Mouse (Mus musculus) frontal cortex, postnatal 25 days (tissue): Measurements from ENCODE around the gene Arhgef39.
A peak's percentile ranks its signal among the peaks of the same experiment; 100 is the strongest.
"Not testable (repeated sequence)": the region's sequence is repeated elsewhere in the genome, so short reads cannot be mapped to it uniquely, and the experiment has no call there.

ENCODE experiments used
- DNase-seq, 2 experiments: peaks; one replicate each; pipeline ENCODE4 v3.0.0; 2022; ENCODE audit warnings: low spot score in 2 of 2

Gene Arhgef39

DNA sequence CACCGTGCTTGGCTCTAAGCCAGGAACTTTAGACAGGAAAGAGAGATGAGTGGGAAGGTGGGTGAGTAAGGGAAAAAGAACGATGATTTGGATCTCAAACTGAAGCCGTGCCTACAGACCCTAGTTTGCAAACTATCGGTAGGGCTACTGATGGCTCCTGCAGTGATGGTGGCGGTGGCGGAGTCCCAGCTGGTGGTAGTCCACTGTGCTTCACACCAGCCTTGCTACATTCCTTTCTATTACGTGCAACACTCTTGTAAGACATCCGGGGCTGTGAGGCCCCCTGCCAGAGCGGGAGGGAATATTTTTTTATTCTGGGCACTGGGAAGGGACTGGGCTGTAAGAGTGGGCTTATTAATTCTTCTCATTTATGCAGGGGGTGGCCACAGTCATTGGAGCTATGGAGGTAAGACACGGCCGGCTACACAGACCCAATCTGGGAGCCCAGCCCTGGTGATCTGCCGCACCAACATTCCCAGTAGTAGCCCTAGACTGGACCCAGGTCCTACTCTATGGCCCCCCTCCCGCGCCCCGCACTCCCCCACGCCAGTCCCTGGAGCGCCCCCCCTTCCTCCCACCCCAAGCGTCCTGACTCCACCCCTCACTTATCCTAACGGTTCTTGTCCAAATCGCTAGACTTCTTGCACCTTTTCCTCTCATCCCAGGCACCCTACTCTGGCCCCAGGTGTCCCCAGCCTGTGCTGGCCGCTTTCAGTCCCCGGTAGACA, 8.6 kb upstream of the Arhgef39 start:
- DNase-seq: no peak

DNA sequence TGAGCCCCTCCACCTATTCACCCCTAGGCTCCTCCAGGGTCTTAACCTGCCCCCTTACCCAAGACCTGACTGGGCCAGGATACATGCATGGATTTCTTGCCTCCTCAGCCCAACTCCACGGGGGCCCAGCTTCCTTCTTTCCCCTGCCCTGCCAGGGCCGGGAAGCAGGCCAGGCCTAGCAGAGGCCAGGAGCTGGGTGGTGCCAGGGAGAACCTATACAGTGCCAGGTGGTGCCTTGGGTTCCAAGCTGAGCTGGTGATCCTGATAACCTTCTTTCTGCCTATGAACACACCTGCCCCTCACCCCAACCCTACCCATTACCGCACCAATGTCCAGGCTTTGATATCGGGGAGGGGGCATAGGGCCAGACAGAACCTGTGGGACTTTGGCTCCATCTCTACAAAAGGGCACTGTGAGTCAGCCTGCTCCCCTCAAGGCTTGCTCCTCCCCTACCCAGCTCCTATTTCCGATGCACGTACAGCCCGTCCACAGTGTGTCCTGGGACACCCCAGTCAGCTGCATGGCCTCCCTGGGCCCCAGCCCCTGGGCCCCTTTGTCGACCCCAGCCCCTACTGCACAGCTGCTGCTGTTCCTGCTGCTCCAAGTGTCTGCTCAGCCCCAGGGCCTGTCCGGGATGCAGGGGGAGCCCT, 7.2 kb upstream of the Arhgef39 start, which contains the start of gene Car9:
Car9 (plus strand) TSS at position 431 of the 650 bp plus-strand sequence.
- no peak for DNase-seq

DNA sequence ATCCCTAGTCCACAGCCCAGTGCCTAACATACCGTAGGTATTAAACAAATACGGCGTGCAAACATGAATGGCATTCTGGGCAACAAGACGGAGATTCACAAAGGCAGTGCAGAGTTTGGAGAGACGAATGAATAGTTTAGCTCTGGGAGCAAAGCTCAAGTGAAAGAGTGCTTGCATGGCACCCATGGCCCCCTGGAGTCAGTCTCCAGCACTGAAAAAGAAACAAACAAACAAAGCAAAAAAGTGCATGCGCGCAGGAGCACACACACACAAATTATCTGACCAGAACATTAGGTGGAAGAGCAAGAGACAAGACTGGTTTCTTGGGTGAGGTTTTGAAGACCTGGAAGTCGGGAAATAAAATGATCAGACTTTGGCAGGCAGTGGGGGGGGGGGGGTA, 6.6 kb upstream of the Arhgef39 start:
- no peak for DNase-seq

DNA sequence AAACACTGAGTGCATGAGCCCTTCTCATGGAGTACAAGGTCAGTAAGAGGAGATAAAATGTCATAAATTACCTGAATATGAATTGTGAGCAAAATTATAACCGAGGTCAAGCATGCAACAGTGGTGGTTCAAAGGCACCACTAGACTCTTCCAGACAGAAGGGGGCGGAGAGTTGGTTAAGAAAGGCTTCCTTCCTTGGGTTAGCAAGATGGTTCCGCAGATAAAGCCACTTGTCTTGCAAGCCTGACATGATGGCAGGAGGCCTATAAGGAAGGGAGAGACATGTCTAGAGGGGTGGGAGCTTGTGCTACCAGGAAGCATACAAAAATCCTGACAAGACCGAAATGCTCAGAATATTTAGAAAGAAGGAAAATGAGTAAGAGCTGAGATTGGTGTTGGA, 4.8 kb upstream of the Arhgef39 start:
- no peak for DNase-seq

DNA sequence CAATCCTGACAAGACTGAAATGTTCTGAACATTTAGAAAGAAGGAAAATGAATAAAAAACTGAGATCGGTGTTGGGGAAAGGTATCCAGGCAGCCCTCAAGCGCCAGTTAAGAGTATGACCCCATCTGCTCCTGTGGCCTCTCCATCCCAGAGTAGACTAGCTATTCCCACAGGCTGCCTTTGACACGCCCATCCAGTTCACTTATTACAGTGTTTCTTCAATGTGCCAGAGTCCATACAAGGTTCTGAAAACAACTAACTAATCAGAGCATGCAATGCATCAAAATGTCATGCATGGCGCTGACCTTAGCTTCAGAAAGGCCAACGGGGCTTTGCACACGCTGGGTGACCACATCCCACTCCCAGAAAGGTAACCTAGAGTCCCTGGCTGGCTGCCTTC, 4.0 kb upstream of the Arhgef39 start:
- no peak for DNase-seq

DNA sequence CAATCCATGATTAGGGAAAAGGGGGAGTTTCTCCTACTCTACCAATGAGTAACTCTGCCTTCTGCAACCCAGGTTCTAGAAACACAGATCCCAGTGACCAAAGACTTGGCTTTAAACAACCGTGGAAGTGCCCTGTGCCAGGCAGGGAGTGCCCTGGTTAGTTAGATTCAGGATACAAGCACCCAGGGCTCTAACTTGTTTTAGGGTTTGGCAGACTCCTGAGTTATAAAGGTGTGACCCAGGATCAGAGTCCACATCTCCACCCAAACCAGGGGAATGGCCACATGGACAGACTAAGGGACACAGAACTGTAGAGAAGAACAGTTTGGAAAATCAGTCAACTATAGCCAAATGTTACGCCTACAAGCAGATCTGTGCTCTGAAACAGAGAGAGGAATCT, 3.5 kb upstream of the Arhgef39 start:
- DNase-seq: no peak

DNA sequence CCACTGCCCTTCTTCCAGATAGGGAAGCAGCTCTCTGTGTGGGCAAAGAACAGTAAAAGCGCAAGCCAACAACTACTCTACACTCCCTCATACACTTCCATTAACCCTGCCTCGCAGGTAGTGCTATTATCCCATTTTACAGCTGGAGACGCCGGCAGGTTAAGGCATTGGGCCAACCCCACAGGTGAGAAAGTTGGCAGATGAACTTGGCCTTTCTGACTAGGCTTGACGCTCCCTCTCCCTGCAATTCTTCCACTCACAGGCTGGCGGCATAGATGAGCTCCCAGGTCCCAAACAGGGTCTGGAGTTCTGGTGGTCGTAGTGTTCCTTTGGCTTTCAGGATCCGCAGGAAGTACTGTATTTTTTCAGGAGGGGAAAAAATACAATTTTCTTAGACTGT, 512 bp downstream of the Arhgef39 start:
- DNase-seq: no peak

DNA sequence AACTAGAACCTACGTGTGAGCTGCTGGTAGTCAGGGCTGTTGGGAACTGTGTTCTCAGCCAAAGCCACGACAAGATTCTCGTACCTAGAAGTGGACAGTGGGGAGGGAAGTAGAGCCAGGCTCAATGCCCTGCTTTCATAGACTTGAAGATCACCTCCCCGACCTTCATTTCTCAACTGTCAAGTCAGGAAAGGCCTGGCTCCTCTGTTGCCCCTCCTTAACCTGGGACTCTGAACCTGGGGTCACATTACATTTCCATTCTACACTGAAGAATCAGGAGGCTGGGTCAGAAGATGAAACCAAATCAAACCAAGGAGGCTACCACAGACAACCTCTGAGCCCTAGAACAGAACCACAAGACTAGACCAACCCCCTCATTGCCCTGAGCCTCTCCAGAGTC, 1.5 kb downstream of the Arhgef39 start:
- DNase-seq: no peak

DNA sequence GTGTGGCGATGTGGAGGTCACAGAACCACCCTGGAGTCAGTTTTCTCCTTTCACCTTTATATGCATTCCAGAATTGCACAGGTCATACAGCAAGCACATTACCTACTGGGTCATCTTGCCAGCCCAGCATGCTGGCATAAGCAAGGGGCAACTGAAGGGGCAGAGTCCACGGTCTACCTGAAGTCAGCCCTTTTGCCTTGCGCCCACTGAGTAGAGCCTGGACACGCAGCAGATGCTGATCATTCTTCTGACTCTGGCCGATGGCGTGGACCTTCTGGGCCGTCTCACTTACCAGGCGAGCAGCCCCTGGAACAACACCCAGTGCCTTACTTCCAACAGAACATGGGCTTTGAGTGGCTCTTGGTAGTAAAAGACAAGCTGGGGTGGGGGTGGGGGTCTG, 2.1 kb downstream of the Arhgef39 start:
- DNase-seq: no peak

DNA sequence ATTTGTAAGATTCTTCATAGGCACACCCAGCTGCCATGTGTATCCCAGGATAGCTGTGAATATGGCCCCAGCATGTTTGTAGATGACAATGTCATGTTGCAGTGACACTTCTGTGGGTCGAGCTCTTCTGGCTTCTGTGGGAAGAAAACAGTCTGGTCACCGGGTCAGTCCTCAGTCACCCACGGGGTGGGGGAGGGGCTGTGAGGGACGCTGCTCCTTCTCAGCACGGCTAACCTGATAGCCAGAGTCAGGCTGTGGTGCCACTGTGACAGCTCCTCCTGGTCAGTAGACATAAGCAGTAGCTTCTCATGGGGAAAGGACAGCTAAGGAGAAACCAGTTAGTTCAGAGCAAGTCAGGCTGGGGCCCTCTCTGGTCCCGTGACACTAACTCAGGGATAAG, 2.9 kb downstream of the Arhgef39 start:
- no peak for DNase-seq

DNA sequence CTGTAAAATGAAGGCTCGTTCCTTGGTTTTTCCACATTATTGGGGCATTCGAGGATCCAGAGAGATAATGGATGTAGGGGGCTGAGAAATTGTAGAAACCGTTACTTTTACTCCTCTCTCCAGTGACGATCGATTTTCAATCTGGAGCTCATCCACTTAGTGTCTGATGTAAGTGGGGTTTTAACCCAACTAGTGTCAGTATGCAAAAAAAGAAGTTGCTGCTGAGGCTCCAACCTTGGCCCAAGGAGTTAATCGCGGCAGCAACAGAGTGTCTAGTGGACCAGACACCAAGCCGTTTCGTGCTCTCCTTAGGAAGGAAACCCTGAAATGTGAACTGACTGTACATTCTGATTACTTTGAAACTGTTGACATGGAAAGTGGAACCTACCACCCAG, 5.7 kb downstream of the Arhgef39 start:
- DNase-seq: no peak

DNA sequence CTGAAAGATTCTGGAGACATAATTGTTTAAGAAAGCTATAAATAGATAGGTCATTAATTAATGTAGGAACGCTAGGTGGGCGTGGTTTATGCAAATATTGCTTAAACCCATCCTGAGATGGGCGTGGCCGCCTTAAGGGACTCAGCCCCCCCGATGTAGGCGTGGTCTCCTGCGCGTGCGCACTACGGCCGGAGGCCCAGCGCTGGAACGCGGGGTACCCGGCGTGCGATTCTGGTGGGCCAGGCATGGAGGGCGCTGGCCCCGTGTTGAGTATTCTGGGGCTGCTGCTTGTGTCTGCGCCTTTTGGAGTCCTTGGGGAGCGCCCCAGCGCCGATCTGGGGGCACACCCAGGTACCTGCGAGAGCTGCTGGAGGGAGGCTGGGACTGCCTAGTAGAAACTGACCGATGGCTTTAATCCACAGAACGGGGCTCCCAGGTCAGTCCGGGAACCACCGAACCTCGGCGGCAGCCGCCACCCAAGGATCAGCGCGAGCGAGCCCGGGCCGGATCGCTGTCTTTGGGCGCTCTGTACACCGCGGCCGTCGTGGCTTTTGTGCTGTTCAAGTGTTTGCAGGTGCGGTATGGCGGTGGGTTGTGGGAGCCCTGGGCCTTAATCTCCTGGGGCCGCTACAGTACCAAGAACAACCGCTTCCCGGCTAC, 6.2 kb downstream of the Arhgef39 start:
- peak; percentile 91 to 96 for DNase-seq

DNA sequence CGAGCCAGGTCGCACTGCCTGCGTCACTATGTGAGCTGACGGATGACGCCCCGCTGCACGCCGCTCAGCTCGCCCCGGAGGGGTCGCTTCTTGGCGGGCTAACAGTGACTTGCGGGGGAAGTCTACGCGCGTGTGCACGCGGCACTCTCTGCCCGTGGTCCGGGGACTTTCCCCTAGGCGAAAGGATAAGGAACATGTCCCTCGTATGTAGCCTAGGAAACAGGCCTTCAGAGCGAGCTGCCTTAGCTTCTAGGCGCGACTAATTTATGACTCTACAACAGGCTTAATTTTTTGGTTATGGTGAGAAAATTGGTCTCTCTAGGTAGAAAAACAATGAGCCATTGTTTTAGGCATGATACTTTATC, 6.7 kb downstream of the Arhgef39 start, which contains the start of gene Ccdc107:
Ccdc107 (plus strand) TSS at position 80 of the 365 bp plus-strand sequence.
- peak; percentile 79 to 84 for DNase-seq

DNA sequence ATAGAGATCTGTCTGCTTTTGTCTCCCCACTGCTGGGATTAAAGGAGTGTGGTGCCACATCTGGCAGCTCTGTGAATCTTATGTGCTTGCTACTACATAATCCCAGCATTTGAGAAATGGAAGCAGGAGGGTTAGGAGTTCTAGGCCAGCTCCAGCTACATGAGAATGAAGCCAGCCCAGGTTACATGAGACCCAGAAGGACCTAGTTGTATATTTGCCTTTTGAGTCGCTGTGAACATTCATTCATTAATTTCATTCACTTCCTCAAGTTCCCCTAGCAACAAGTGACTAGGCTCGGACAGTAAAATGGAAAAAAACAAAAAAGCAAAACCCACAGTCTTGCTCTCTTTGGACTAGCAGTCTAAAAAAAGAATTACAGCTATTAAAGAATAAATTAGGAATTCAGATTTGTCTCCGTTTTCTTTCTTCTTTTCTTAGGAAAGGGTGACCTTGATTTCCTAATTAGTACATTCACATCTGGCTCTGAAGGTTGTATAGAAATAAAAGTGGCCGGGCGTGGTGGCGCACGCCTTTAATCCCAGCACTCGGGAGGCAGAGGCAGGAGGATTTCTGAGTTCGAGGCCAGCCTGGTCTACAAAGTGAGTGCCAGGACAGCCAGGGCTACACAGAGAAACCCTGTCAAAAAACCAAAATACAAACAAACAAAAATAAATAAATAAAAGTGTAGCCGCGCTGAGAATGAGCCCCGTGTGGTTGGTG, 7.2 kb downstream of the Arhgef39 start:
- no peak for DNase-seq

DNA sequence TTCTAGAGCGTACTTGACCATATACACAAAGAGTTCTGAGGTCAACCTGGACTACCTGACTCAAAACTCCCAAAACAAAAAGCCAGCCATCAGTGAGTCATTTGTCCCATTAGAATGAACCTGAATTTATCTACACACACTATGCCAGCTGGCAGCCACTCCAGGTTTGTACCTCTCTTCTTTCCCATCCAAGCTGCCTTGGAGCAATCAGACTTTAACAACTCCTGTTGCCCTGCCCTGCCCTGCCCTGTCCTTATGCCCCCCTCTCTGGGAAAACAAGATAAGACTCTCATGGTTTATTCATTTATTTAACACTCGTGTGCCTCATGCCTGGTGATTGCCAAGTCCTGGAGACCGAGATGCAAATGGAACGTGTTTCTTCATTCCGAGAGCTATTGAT, 8.7 kb downstream of the Arhgef39 start:
- no peak for DNase-seq

DNA sequence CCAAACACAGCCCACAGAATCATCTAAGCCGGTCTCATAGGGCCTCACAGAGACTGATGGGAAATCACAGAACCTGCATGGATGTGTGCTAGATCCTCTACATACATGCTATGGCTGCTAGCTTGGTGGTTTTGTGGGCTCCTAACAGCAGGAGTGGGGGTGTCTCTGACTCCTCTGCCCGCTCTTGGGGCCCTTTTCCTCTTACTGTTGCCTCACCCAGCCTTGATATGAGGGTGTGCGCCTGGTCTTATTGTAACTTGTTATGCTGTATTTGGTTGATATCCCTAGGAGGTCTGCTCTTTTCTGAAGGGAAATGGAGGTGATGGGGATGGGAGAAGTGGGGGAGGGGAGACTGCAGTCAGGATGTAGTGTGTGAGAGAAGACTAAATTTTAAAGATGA, 9.9 kb downstream of the Arhgef39 start:
- DNase-seq: no peak

DNA sequence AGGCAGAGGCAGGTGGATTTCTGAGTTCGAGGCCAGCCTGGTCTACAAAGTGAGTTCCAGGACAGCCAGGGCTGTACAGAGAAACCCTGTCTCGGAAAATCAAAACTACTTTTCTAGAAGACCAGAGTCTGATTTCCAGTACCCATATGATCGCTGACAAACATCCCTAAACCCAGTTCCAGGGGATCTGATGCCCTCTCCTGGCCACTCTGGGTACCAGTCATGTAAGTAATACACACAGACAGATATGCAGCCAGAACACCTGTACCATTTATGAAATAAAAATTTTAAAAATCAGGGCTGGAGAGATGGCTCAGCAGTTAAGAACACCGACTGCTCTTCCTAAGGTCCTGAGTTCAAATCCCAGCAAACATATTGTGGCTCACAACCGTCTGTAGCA, 13.8 kb downstream of the Arhgef39 start:
- not testable (repeated sequence) for DNase-seq

DNA sequence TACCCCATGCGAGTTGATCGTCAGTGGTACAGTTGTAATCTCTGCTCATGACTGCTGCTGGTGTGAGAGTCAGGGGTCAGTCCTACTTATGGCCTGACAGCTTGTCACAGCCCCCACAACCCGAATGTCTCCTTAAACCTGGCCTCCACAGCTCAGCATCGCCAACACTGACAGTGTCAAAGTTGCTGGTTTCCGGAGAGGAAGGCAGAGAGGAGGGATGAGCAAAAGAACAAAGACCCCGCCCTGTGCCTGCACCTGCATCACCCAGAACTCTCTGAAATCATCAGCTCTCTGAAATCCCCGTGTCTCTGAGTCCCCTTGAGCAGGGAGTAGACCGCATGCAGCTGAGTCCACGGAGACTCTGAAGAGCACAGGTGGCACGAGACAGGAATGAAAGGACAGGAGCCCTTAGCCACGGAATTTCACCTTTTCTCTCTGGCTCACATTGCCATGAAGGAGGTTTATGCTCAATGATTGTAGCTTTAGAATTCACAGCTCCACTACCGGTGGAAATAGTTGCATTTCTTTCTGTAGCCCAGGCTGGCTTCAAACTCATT, 15.9 kb downstream of the Arhgef39 start, which contains the start of gene Sit1:
Sit1 (minus strand) TSS at position 200 of the 557 bp plus-strand sequence.
- DNase-seq: no peak

DNA sequence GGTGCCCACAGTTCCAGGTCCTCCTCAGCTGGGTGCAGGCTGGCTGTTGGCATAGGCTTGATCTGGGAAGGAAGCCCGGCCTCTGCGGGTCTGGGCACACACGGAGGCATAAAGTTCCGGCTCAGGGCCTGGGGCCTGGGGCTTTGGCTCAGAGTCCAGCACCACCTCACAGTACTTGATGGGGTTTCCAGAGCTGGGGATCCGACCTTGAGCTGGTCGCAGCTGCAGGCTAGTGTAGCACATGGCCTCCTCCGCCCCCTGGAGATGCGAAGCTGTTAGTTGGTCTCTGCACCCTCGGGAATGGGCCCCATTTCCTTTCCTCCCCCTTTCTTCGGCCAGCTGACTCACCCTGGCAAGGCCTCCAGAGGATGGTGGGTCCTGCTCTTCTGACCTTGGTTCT, 16.9 kb downstream of the Arhgef39 start:
- DNase-seq: no peak

DNA sequence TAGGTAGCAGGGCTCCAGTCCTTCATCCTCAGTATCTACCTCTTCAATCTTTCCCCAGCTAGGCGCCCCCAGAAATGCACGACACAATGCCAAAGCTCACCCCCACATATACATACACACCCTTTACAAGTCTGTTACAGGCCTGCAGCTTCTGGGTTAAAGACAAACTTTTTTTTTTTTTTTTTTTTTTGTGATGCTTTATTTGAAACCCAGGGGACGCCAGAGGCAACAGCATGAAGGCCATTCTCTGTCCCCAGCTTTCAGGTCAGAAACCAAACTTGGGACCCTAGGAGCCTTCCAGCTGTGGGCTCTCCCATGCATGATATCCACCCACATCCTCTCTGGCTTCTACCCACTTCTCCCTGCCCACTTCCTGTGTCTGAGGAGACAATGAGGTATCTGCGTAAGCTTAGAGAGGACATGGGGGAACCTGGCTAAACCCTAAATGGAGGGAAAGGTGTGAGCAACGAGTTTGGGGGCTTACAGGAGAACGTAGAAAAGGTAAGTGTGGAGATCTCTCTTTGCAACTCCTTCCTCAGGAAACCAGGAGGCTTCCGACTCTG, 17.5 kb downstream of the Arhgef39 start:
- no peak for DNase-seq

DNA sequence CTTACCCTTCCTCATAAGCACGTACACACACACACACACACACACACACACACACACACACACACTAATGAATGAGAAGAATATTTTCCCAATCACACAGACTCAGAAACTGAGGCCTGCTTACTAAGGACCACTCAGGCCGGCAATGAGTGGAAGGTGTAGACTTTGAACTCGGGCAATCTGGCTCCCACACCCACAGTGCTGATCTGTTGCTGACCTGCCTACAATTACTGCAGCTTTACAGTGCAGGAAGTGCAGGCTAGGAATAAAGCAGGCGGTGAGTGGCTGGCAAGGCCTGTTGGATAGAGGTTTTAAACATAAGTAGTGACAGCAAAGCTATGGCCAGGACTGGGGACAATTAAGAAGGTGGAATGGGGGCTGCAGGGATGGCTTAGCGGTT, 18.5 kb downstream of the Arhgef39 start:
- DNase-seq: no peak
